Mouse (Mus musculus) neural tube, embryonic 14.5 days (tissue): ENCODE results near the gene Sncg. TPM values are rescaled to one million over a fixed set of nuclear protein-coding genes. Genes with fewer than 3 reads are reported as not detected.

ENCODE experiments used
- ATAC-seq: fragments of 200-750 bp; cut with Nextera tagmentation; 2 replicates; pipeline ENCODE4 v1.8.0; 2017; ENCODE audit warnings: low read depth, mild to moderate bottlenecking, moderate TSS enrichment, moderate library complexity
- H3K27ac ChIP-seq: fragments of 300-500 bp; sonication (generic); 2 replicates; pipeline ENCODE4 v1.5.1; 2014; ENCODE audit warnings: low read depth, mild to moderate bottlenecking, control low read depth, low read length, moderate library complexity, mixed read lengths
- H3K27me3 ChIP-seq: fragments of 300-500 bp; sonication (generic); 2 replicates; pipeline ENCODE4 v1.6.1; 2014; ENCODE audit warnings: low read length; ENCODE audit not compliant: control insufficient read depth, insufficient read depth
- H3K36me3 ChIP-seq: fragments of 300-500 bp; sonication (generic); 2 replicates; pipeline ENCODE4 v1.6.1; 2014; ENCODE audit warnings: low read length, mixed read lengths; ENCODE audit not compliant: control insufficient read depth, insufficient read depth
- H3K4me1 ChIP-seq: fragments of 300-500 bp; sonication (generic); 2 replicates; pipeline ENCODE4 v1.6.1; 2014; ENCODE audit warnings: low read length; ENCODE audit not compliant: control insufficient read depth, insufficient read depth
- H3K4me2 ChIP-seq: fragments of 300-500 bp; sonication (generic); 2 replicates; pipeline ENCODE4 v1.6.1; 2014; ENCODE audit warnings: mild to moderate bottlenecking, low read depth, low read length, control low read depth
- H3K4me3 ChIP-seq: fragments of 300-500 bp; sonication (generic); 2 replicates; pipeline ENCODE4 v1.5.1; 2014; ENCODE audit warnings: low read depth, low read length, control low read depth, mixed read lengths
- H3K9ac ChIP-seq: fragments of 300-500 bp; sonication (generic); replicated peaks from 2 replicates; pipeline ENCODE4 v1.6.1; 2014; ENCODE audit warnings: low read depth, mild to moderate bottlenecking, control low read depth, low read length, mixed read lengths
- H3K9me3 ChIP-seq: fragments of 300-500 bp; sonication (generic); 2 replicates; pipeline ENCODE4 v1.6.1; 2016; ENCODE audit warnings: low read length; ENCODE audit not compliant: control insufficient read depth
- WGBS: fragments of 180-500 bp; shearing (Covaris S2); extraction: QIAGEN DNeasy Blood & Tissue Kit; methylation state at CpG from one replicate; pipeline ENCODE4 v1.1.7; 2014; 5-methylcytosine and 5-hydroxymethylcytosine counted together
- polyA plus RNA-seq: library from polyadenylated mRNA; unstranded; fragments of >200 nt; fragmentation: Nextera tagmentation; extraction: Ambion mirVana; gene quantifications from 2 replicates; pipeline ENCODE4 v1.2.1, GENCODE M21; 2014

Sncg gene
- polyA plus RNA-seq, 1 experiment from 2014 or later, result 279 TPM

- no peak overlapping the region for H3K4me2 ChIP-seq
- ATAC-seq, result no peak
- no peaks in the 10 kb centered on the region; the same call in 1 of the 2 replicates for H3K9me3 ChIP-seq
- H3K4me3 ChIP-seq, result no peak overlapping the region
- H3K27me3 ChIP-seq, result no peaks in the 10 kb centered on the region
- no peaks in the 10 kb centered on the region for H3K36me3 ChIP-seq
- no peak overlapping the region for H3K9ac ChIP-seq
- H3K4me1 ChIP-seq, result no peaks in the 10 kb centered on the region
- WGBS, result 98% methylated on average over 3 of the region's 3 CpGs
- no peak overlapping the region for H3K27ac ChIP-seq
These were observed 25.4 kb upstream of the Sncg start for GRCm38 (mm10) chr14:34400021-34400420.

- 94% methylated on average over 6 of the region's 6 CpGs for WGBS
- Histone ChIP-seq H3K27me3 (no peaks in the 10 kb centered on the region), H3K4me1 (no peaks in the 10 kb centered on the region)
These were observed 24.7 kb upstream of the Sncg start for GRCm38 (mm10) chr14:34399301-34399700.

DNA sequence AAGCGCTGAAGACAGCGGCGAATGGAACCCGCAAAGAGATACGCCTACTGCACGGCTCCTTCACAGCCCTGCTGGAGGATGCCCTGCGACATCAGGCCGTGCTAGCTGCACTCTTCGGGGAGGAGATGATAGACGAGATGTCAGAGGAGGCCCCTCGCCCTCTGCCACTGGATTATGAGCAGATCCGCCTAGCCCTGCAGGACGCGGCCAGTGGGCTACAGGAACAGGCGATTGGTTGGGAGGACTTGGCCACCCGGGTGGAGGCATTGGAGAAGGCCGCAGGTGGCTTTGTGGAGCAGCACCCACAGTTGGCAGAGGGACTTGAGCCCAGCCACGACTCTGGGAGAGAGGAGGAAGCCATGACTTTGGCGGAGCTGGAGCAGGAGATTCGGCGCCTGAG lies 24.3 kb upstream of the Sncg start:
- Histone ChIP-seq H3K4me1 (no peaks in the 10 kb centered on the region), H3K36me3 (no peaks in the 10 kb centered on the region), H3K4me3 (no peak overlapping the region), H3K27me3 (no peaks in the 10 kb centered on the region), H3K27ac (no peak overlapping the region), H3K9me3 (no peaks in the 10 kb centered on the region; the same call in 1 of the 2 replicates), H3K4me2 (no peak overlapping the region), H3K9ac (no peak overlapping the region)
- no peak for ATAC-seq
- 94% methylated on average over 21 of the region's 21 CpGs for WGBS

More at GRCm38 (mm10) chr14:34399301-34399700, 24.7 kb upstream of the Sncg start:
- Histone ChIP-seq H3K9me3 (no peaks in the 10 kb centered on the region; the same call in 1 of the 2 replicates), H3K36me3 (no peaks in the 10 kb centered on the region), H3K27ac (no peak overlapping the region), H3K4me3 (no peak overlapping the region), H3K4me2 (no peak overlapping the region), H3K9ac (no peak overlapping the region)
- ATAC-seq, result no peak

- no peak for ATAC-seq
- no peak overlapping the region for H3K9ac ChIP-seq
- H3K27me3 ChIP-seq, result no peaks in the 10 kb centered on the region
- H3K9me3 ChIP-seq, result no peaks in the 10 kb centered on the region; the same call in 1 of the 2 replicates
- 88% methylated on average over 5 of the region's 5 CpGs for WGBS
- H3K27ac ChIP-seq, result no peak overlapping the region
- H3K36me3 ChIP-seq, result no peaks in the 10 kb centered on the region
- no peak overlapping the region for H3K4me2 ChIP-seq
- no peak overlapping the region for H3K4me3 ChIP-seq
- no peaks in the 10 kb centered on the region for H3K4me1 ChIP-seq
These were observed 23.3 kb upstream of the Sncg start for GRCm38 (mm10) chr14:34397871-34398270.

- WGBS, result 60% methylated on average over 4 of the region's 4 CpGs
- Histone ChIP-seq H3K36me3 (no peaks in the 10 kb centered on the region), H3K4me3 (no peak overlapping the region), H3K4me2 (no peak overlapping the region), H3K9me3 (no peaks in the 10 kb centered on the region; the same call in 1 of the 2 replicates), H3K9ac (no peak overlapping the region), H3K27ac (no peak overlapping the region), H3K27me3 (no peaks in the 10 kb centered on the region), H3K4me1 (no peaks in the 10 kb centered on the region)
- no peak for ATAC-seq
These were observed 18.7 kb upstream of the Sncg start for GRCm38 (mm10) chr14:34393295-34393694.

GRCm38 (mm10) chr14:34382921-34383704 lies 8.5 kb upstream of the Sncg start:
- no peak for ATAC-seq
- H3K27ac ChIP-seq, result no peak overlapping the region
- no peak overlapping the region for H3K4me3 ChIP-seq
- no peaks in the 10 kb centered on the region for H3K9me3 ChIP-seq
- no peaks in the 10 kb centered on the region for H3K4me1 ChIP-seq
- H3K9ac ChIP-seq, result no peak overlapping the region
- H3K4me2 ChIP-seq, result no peak overlapping the region
- 95% methylated on average over 9 of the region's 9 CpGs for WGBS
- H3K36me3 ChIP-seq, result no peaks in the 10 kb centered on the region
- H3K27me3 ChIP-seq, result no peaks in the 10 kb centered on the region

DNA sequence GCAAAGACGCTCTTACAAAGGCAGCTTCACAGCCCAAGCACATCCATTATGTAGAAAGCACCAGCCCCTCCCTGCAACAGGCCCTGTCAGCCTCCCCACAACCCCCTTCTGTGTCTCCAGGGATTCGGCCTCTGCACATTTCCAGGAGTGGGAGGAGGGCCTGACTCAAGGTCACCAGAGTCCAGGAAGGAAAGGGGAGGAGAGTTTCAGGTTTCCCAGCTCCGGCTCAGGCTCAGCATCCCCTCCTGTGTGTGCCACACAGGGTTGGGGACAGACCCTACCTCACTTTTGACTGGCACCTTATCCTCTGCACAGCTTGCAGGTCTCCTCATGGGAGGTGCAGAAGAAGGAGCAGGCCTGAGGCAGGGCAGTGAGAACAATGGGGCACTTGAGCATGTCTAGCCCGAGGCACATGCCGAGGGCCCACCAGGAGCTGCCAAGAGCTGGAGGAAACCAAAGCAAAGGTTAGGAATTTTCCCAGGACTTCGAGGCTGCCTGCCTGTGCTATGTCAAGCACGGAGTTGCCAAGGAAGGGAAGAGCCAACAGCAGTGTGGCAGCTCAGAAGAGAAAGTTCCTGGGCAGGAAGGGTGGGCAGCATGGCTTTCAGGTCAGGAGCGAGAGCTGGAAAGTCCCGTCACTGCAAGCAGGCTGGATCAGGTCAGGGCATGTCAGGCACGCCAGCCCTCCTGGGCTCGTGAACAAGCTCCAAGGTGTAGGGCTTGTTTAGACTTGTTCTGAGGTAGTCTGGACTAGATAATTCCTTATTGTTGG lies 4.2 kb upstream of the Sncg start:
- no peaks in the 10 kb centered on the region for H3K9me3 ChIP-seq
- H3K9ac ChIP-seq, result no peak overlapping the region
- no peaks in the 10 kb centered on the region for H3K27me3 ChIP-seq
- H3K27ac ChIP-seq, result no peak overlapping the region
- no peaks in the 10 kb centered on the region for H3K36me3 ChIP-seq
- 50% methylated on average over 11 of the region's 11 CpGs for WGBS
- H3K4me1 ChIP-seq, result peaks cover 4% of the 10 kb centered on the region
- no peak overlapping the region for H3K4me2 ChIP-seq
- H3K4me3 ChIP-seq, result no peak overlapping the region
- peak; percentile 32; the same call in 1 of the 2 replicates for ATAC-seq

DNA sequence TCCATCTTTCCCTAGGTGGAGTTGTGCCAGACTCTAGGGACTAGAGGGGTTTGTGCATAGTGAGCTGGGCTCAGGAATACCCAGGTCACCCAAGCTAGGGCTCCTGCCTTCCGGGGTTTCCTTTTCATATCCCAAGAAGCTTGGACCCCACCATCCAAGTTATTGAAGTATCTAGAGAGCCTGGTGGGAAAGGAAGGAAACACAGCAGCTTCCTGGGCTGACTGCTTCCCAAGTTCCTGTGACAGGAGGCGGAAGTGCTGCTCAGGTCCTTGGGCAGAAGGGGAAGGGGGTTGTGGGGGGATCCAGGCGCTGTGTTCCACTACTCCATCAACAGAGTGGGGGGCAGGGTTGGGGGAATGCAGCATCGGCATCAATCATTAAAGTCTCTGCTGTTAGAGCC lies 2.5 kb upstream of the Sncg start:
- peaks cover 4% of the 10 kb centered on the region for H3K4me1 ChIP-seq
- H3K4me3 ChIP-seq, result no peak overlapping the region
- no peak for ATAC-seq
- H3K36me3 ChIP-seq, result no peaks in the 10 kb centered on the region
- H3K4me2 ChIP-seq, result no peak overlapping the region
- H3K9me3 ChIP-seq, result no peaks in the 10 kb centered on the region
- WGBS, result 79% methylated on average over 4 of the region's 4 CpGs
- H3K27me3 ChIP-seq, result no peaks in the 10 kb centered on the region
- H3K27ac ChIP-seq, result no peak overlapping the region
- no peak overlapping the region for H3K9ac ChIP-seq

- Histone ChIP-seq H3K4me1 (peaks cover 4% of the 10 kb centered on the region), H3K9ac (no peak overlapping the region), H3K27me3 (no peaks in the 10 kb centered on the region), H3K36me3 (no peaks in the 10 kb centered on the region), H3K9me3 (no peaks in the 10 kb centered on the region), H3K4me2 (no peak overlapping the region), H3K27ac (no peak overlapping the region), H3K4me3 (no peak overlapping the region)
- WGBS, result 84% methylated on average over 5 of the region's 5 CpGs
- ATAC-seq, result no peak
These were observed 1.4 kb upstream of the Sncg start for GRCm38 (mm10) chr14:34375941-34376340.
